Mouse (Mus musculus) liver, embryonic 14.5 days (tissue): ENCODE data around the gene Fscn3. TPM values are rescaled to one million over a fixed set of nuclear protein-coding genes. Genes with fewer than 3 reads are reported as not detected.

Experiments
- ATAC-seq: fragments of 200-750 bp; cut with Nextera tagmentation; 2 replicates; pipeline ENCODE4 v1.8.0; 2017; ENCODE audit warnings: moderate number of reproducible peaks, mild to moderate bottlenecking, moderate library complexity; ENCODE audit not compliant: insufficient read depth
- DNase-seq, 3 experiments: peaks; one replicate each; pipeline ENCODE4 v3.0.0-alpha.2; 2012 to 2013; ENCODE audit warnings: low read depth in 3 of 3, low spot score in 3 of 3
- H3K27ac ChIP-seq: fragments of 300-500 bp; sonication (generic); 2 replicates; pipeline ENCODE4 v1.5.1; 2014; ENCODE audit warnings: moderate library complexity, mild to moderate bottlenecking, control low read depth, inconsistent platforms
- H3K27me3 ChIP-seq: fragments of 300-500 bp; sonication (generic); 2 replicates; pipeline ENCODE4 v1.6.1; 2014; ENCODE audit warnings: mild to moderate bottlenecking, low read length, moderate library complexity; ENCODE audit not compliant: control insufficient read depth, insufficient read depth
- H3K36me3 ChIP-seq: fragments of 300-500 bp; sonication (generic); replicated peaks from 2 replicates; pipeline ENCODE4 v1.6.1; 2014; ENCODE audit warnings: low read depth; ENCODE audit not compliant: control insufficient read depth, insufficient read depth
- H3K4me1 ChIP-seq, 2 experiments: fragments of 200-500 bp in 1 of 2; fragments of 300-500 bp in 1 of 2; sonication (generic) in 1 of 2; replicated peaks; 2 replicates each; pipeline ENCODE4 v1.6.1; 2012 to 2014; ENCODE audit warnings: antibody characterized with exemption in 1 of 2, inconsistent platforms in 1 of 2, low read length in 1 of 2; ENCODE audit not compliant: control insufficient read depth in 2 of 2, insufficient read depth in 2 of 2
- H3K4me2 ChIP-seq: fragments of 300-500 bp; sonication (generic); 2 replicates; pipeline ENCODE4 v1.6.1; 2014; ENCODE audit warnings: low read depth, mild to moderate bottlenecking, control low read depth, moderate library complexity
- H3K4me3 ChIP-seq, 2 experiments: fragments of 200-500 bp in 1 of 2; fragments of 300-500 bp in 1 of 2; sonication (generic) in 1 of 2; 2 replicates each; pipeline ENCODE4 v1.5.1; 2012 to 2014; ENCODE audit warnings: low read depth in 2 of 2, low read length in 2 of 2, mild to moderate bottlenecking in 2 of 2, control low read depth in 1 of 2, inconsistent platforms in 1 of 2, moderate library complexity in 1 of 2; ENCODE audit not compliant: insufficient read depth in 1 of 2
- H3K9ac ChIP-seq: fragments of 300-500 bp; sonication (generic); replicated peaks from 2 replicates; pipeline ENCODE4 v1.6.1; 2014; ENCODE audit warnings: mild to moderate bottlenecking, control low read depth, moderate library complexity
- H3K9me3 ChIP-seq: fragments of 300-500 bp; sonication (generic); 2 replicates; pipeline ENCODE4 v1.6.1; 2016; ENCODE audit warnings: low read length, mixed read lengths; ENCODE audit not compliant: control insufficient read depth
- CTCF ChIP-seq: IDR thresholded peaks from 2 replicates; pipeline ENCODE4 v1.5.1; 2016; ENCODE audit warnings: antibody characterized with exemption, low read depth, control low read depth
- EP300 ChIP-seq: IDR thresholded peaks from 2 replicates; pipeline ENCODE4 v1.6.1; 2016; ENCODE audit warnings: antibody characterized with exemption, low read depth
- WGBS: fragments of 180-500 bp; shearing (Covaris S2); extraction: QIAGEN DNeasy Blood & Tissue Kit; methylation state at CpG from one replicate; pipeline ENCODE4 v1.1.7; 2014; ENCODE audit not compliant: insufficient replicate concordance; 5-methylcytosine and 5-hydroxymethylcytosine counted together
- polyA plus RNA-seq, 2 experiments: library from polyadenylated mRNA; depleted of rRNA in 1 of 2; stranded (reverse) in 1 of 2; unstranded in 1 of 2; fragments of >200 nt; fragmentation: Nextera tagmentation in 1 of 2; extraction: Ambion mirVana in 1 of 2; gene quantifications; 2 replicates each; pipeline versions ENCODE4 v1.2.1 to v1.2.3; 2012 to 2014

The Fscn3 gene
- polyA plus RNA-seq (2012; rRNA removed) = 0.50 and 0.51 TPM in 2 replicates
- 0.34 and 0.69 TPM in 2 replicates for polyA plus RNA-seq (2014; fragmentation: Nextera tagmentation; extraction: Ambion mirVana)

DNA sequence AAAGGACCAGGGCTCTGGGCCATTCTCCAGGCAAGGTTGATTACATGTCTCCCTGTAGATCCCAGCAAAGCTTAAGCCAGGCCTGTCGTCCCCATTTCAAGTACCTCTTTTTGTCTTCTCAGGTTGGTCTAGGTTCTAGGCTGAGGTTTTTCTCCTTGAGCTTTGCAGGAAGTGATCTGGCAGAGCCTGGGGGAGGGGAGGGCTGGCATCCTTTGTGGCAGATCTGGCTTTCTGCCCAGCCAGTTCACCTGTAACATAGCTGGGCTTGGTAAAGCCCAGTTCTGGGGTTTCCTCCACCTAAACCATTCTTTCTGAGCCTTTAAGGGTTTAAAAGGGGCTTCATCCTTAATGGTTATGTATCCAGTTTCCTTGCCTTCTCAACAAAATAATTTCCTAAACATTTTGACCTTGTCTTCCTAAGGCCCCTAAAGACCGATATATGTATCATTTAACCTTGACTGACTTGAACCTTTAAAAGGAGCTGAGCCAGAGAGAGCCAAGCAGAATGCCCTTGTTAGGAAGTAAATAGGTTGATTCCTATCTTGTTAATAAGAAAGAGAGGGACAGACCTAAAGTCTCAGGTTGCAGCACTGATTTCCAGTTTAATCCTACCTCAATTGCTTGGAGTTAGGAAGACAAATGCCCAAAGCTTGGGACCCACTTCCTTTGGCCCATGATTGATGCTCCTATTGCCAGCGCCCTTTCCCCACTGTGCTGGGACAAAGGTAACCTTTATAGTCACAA, at the start of gene Fscn3:
Fscn3 (plus strand) TSS at position 694 of the 744 bp plus-strand sequence.
- H3K9me3 ChIP-seq = no peaks in the 10 kb centered on the region
- 66% methylated on average over 3 of the region's 3 CpGs for WGBS
- no peak within 1 kb of the TSS for H3K4me2 ChIP-seq
- H3K36me3 ChIP-seq = peaks cover 23% of the 10 kb centered on the region
- no peak within 1 kb of the TSS for H3K4me3 ChIP-seq
- peaks cover 19 to 20% of the 10 kb centered on the region in 2 experiments for H3K4me1 ChIP-seq
- H3K9ac ChIP-seq = no peak within 1 kb of the TSS
- H3K27ac ChIP-seq = no peak within 1 kb of the TSS
- DNase-seq (no peak), ATAC-seq (no peak)
- TF ChIP-seq CTCF (no peak), EP300 (no peak)
- H3K27me3 ChIP-seq = no peaks in the 10 kb centered on the region

DNA sequence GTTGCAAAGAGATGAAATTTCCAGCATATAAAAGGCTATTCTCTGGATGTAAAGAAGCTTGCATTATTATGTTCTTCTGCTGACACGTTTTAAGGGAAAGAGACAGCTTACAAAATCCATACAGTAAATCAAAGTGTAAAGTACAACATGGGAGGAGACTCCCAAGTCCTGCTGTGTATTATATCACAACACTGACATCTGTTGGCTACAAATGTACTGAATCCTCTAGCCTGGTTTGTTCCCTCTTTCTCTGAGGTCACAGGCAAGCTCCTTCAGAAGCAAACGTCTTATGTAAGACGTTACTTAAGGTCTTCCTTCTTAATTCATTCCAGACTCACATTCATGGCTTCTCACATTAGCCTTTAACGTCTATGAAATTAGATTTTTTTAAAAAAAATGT, 45.6 kb upstream of the Fscn3 start:
- Histone ChIP-seq H3K27me3 (no peaks in the 10 kb centered on the region), H3K4me2 (no peak overlapping the region), H3K27ac (no peak overlapping the region), H3K9ac (no peak overlapping the region), H3K4me1 (no peaks in the 10 kb centered on the region), H3K4me3 (no peak overlapping the region), H3K36me3 (no peaks in the 10 kb centered on the region), H3K9me3 (no peaks in the 10 kb centered on the region)
- no peak for ATAC-seq
- WGBS = 39% methylated on average over 4 of the region's 4 CpGs
- no peak for TF ChIP-seq EP300
- TF ChIP-seq CTCF = no peak
- DNase-seq = no peak

DNA sequence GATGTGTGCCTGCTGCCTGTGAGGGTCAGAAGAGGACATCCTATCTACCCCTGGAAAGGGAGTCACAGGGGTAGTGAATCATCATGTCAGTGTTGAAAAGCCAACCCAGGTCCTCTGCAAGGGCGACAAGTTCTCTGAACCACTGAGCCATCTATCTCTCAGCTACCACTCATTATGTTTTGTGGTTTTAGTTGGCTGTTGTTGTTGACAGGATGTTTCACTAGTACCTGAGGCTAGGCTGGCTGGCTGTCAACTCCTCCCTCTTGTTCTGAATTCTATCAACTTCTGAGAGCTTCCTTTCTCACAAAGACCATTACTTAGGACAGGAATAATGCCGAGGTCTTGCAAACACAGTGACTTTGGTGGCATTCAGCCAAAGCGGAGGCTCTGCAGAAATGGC, 42.4 kb upstream of the Fscn3 start:
- H3K9ac ChIP-seq = no peak overlapping the region
- TF ChIP-seq EP300 (no peak), CTCF (no peak)
- no peak for ATAC-seq
- WGBS = 47% methylated on average over 3 of the region's 3 CpGs
- H3K27ac ChIP-seq = no peak overlapping the region
- no peaks in the 10 kb centered on the region for H3K4me1 ChIP-seq
- DNase-seq = no peak
- H3K4me3 ChIP-seq = no peak overlapping the region
- no peak overlapping the region for H3K4me2 ChIP-seq
- H3K9me3 ChIP-seq = no peaks in the 10 kb centered on the region
- H3K36me3 ChIP-seq = no peaks in the 10 kb centered on the region
- no peaks in the 10 kb centered on the region for H3K27me3 ChIP-seq

DNA sequence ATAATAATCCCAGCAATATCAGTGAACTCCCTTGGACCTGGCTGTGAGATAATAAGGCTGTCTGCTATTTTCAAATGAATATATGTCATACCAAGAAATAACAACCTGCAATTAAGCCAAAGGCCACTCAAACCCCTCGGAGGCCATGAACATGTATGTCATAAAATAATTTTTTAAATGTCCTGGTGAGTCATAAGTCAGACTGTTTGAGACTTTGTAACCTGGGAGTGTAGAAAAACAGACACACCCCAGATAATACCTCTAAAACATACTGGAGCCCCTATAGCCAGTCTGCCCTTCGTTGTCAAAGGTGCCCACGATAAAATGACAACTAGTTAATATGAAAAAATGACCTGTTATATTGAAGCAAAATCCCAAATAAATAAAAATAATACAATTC, 38.6 kb upstream of the Fscn3 start:
- no peak for DNase-seq
- Histone ChIP-seq H3K9me3 (no peaks in the 10 kb centered on the region), H3K4me2 (no peak overlapping the region), H3K4me1 (no peaks in the 10 kb centered on the region), H3K27me3 (no peaks in the 10 kb centered on the region), H3K4me3 (no peak overlapping the region), H3K9ac (no peak overlapping the region), H3K27ac (no peak overlapping the region), H3K36me3 (no peaks in the 10 kb centered on the region)
- no peak for TF ChIP-seq EP300
- TF ChIP-seq CTCF = no peak
- WGBS = 75% methylated on average over 3 of the region's 3 CpGs
- no peak for ATAC-seq

DNA sequence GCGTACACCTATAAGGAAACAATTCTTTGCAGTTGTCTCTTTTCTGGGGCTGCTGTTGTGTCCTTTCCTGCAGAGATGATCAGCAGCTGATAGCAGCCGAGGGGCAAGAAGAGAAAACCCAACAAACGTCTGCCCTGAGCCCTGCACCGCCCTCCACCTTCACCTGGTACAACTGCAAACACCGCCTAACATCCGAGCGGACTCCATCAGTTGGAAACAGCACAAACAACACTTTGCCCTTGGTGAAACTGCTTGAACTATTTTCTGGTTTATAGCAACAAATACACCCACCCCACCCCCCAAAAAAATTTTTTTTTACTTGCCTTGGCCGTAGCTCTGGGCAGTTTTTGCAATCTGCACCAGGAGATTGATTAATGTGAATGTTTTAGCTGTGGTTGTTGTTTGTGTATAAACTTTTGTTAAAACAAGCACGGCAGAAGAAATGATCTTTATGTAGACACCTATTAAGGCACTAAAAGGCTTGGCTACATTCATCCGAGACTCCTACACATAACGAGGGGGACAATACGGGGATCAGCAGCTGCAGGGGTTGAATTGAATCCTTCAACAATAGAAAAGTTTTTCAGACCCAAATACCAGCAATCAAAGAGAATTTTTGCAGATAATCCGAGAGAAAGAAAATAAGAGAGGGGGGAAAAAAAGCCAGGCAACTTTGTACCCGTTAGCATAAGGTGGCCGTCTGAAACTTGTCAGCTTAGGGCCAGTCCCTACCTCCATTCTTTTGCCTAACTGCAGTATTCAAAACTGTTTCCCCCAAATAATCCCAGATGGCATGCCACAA, 31.3 kb upstream of the Fscn3 start:
- no peak for DNase-seq
- Histone ChIP-seq H3K27ac (no peak overlapping the region), H3K4me2 (no peak overlapping the region), H3K4me3 (no peak overlapping the region), H3K36me3 (no peaks in the 10 kb centered on the region), H3K4me1 (no peaks in the 10 kb centered on the region), H3K9me3 (no peaks in the 10 kb centered on the region), H3K27me3 (peaks cover 34% of the 10 kb centered on the region), H3K9ac (no peak overlapping the region)
- TF ChIP-seq CTCF = no peak
- no peak for TF ChIP-seq EP300
- 35% methylated on average over 15 of the region's 15 CpGs for WGBS
- no peak for ATAC-seq
